Mouse (Mus musculus) liver, embryonic 14.5 days (tissue): ENCODE results near the gene Gadl1. TPM values are rescaled to one million over a fixed set of nuclear protein-coding genes. Genes with fewer than 3 reads are reported as not detected.
A peak's percentile ranks its signal among the peaks of the same experiment; 100 is the strongest.

Experiments used
- ATAC-seq: fragments of 200-750 bp; cut with Nextera tagmentation; 2 replicates; pipeline ENCODE4 v1.8.0; 2017; ENCODE audit warnings: moderate number of reproducible peaks, mild to moderate bottlenecking, moderate library complexity; ENCODE audit not compliant: insufficient read depth
- DNase-seq, 3 experiments: peaks; one replicate each; pipeline ENCODE4 v3.0.0-alpha.2; 2012 to 2013; ENCODE audit warnings: low read depth in 3 of 3, low spot score in 3 of 3
- H3K27ac ChIP-seq: fragments of 300-500 bp; sonication (generic); 2 replicates; pipeline ENCODE4 v1.5.1; 2014; ENCODE audit warnings: moderate library complexity, mild to moderate bottlenecking, control low read depth, inconsistent platforms
- H3K27me3 ChIP-seq: fragments of 300-500 bp; sonication (generic); 2 replicates; pipeline ENCODE4 v1.6.1; 2014; ENCODE audit warnings: mild to moderate bottlenecking, low read length, moderate library complexity; ENCODE audit not compliant: control insufficient read depth, insufficient read depth
- H3K36me3 ChIP-seq: fragments of 300-500 bp; sonication (generic); replicated peaks from 2 replicates; pipeline ENCODE4 v1.6.1; 2014; ENCODE audit warnings: low read depth; ENCODE audit not compliant: control insufficient read depth, insufficient read depth
- H3K4me1 ChIP-seq, 2 experiments: fragments of 200-500 bp in 1 of 2; fragments of 300-500 bp in 1 of 2; sonication (generic) in 1 of 2; replicated peaks; 2 replicates each; pipeline ENCODE4 v1.6.1; 2012 to 2014; ENCODE audit warnings: antibody characterized with exemption in 1 of 2, inconsistent platforms in 1 of 2, low read length in 1 of 2; ENCODE audit not compliant: control insufficient read depth in 2 of 2, insufficient read depth in 2 of 2
- H3K4me2 ChIP-seq: fragments of 300-500 bp; sonication (generic); 2 replicates; pipeline ENCODE4 v1.6.1; 2014; ENCODE audit warnings: low read depth, mild to moderate bottlenecking, control low read depth, moderate library complexity
- H3K4me3 ChIP-seq, 2 experiments: fragments of 200-500 bp in 1 of 2; fragments of 300-500 bp in 1 of 2; sonication (generic) in 1 of 2; 2 replicates each; pipeline ENCODE4 v1.5.1; 2012 to 2014; ENCODE audit warnings: low read depth in 2 of 2, low read length in 2 of 2, mild to moderate bottlenecking in 2 of 2, control low read depth in 1 of 2, inconsistent platforms in 1 of 2, moderate library complexity in 1 of 2; ENCODE audit not compliant: insufficient read depth in 1 of 2
- H3K9ac ChIP-seq: fragments of 300-500 bp; sonication (generic); replicated peaks from 2 replicates; pipeline ENCODE4 v1.6.1; 2014; ENCODE audit warnings: mild to moderate bottlenecking, control low read depth, moderate library complexity
- H3K9me3 ChIP-seq: fragments of 300-500 bp; sonication (generic); 2 replicates; pipeline ENCODE4 v1.6.1; 2016; ENCODE audit warnings: low read length, mixed read lengths; ENCODE audit not compliant: control insufficient read depth
- CTCF ChIP-seq: IDR thresholded peaks from 2 replicates; pipeline ENCODE4 v1.5.1; 2016; ENCODE audit warnings: antibody characterized with exemption, low read depth, control low read depth
- EP300 ChIP-seq: IDR thresholded peaks from 2 replicates; pipeline ENCODE4 v1.6.1; 2016; ENCODE audit warnings: antibody characterized with exemption, low read depth
- WGBS: fragments of 180-500 bp; shearing (Covaris S2); extraction: QIAGEN DNeasy Blood & Tissue Kit; methylation state at CpG from one replicate; pipeline ENCODE4 v1.1.7; 2014; ENCODE audit not compliant: insufficient replicate concordance; 5-methylcytosine and 5-hydroxymethylcytosine counted together
- polyA plus RNA-seq, 2 experiments: library from polyadenylated mRNA; depleted of rRNA in 1 of 2; stranded (reverse) in 1 of 2; unstranded in 1 of 2; fragments of >200 nt; fragmentation: Nextera tagmentation in 1 of 2; extraction: Ambion mirVana in 1 of 2; gene quantifications; 2 replicates each; pipeline versions ENCODE4 v1.2.1 to v1.2.3; 2012 to 2014

Gene Gadl1
- polyA plus RNA-seq, 2 experiments: 0.23 TPM; not detected in 1

DNA sequence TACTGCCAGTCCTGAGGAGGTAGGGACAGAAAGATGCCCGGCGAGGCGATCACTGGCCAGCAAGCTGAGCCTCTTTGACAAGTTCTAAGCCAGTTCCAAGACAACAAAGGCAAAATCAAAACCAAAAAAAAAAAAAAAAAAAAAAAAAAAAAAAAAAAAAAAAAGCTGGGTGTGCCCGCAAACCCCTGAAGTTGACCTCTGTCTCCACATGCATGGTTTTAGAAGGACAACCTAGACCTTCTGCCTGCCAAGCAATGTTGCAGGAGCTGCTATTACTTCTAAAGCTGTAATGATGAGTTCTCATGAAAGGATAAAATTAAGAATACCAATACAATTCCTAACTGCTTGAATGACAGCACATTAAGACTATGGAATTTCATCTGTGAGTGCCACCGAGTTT is 38.6 kb upstream of the Gadl1 start:
- 47% methylated on average over 5 of the region's 5 CpGs for WGBS
- H3K4me1 ChIP-seq: no peaks in the 10 kb centered on the region
- no peak for TF ChIP-seq EP300
- no peak for TF ChIP-seq CTCF

DNA sequence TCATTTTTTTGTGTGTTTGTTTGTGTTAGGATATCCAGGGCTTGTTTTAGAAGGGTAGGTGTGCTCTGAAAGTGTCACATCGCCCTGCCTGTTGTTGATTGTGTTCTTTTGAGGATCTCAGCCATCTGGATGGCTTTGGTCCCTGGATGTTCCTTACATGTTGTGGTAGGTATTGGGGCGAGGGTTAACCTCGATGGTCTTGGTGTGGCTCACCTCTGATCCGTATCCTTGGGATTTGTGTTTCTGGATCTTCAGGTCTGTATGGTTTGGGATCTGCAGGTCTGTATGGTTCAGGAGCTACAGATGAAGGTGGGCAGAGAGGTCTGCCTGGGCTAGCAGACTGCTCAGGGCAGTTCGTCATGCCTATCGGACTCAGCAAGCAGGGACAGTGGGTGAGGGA is 28.8 kb upstream of the Gadl1 start:
- Histone ChIP-seq H3K4me3 (no peak overlapping the region), H3K27ac (no peak overlapping the region), H3K9me3 (no peaks in the 10 kb centered on the region), H3K9ac (no peak overlapping the region), H3K27me3 (no peaks in the 10 kb centered on the region), H3K4me2 (no peak overlapping the region), H3K4me1 (no peaks in the 10 kb centered on the region), H3K36me3 (no peaks in the 10 kb centered on the region)
- DNase-seq (no peak), ATAC-seq (no peak)
- WGBS: 64% methylated on average over 6 of the region's 6 CpGs
- TF ChIP-seq CTCF (no peak), EP300 (no peak)

More for the DNA sequence above, 38.6 kb upstream of the Gadl1 start:
- H3K27me3 ChIP-seq: no peaks in the 10 kb centered on the region
- ATAC-seq: no peak
- no peak overlapping the region for H3K4me2 ChIP-seq
- no peaks in the 10 kb centered on the region for H3K9me3 ChIP-seq
- no peak overlapping the region for H3K4me3 ChIP-seq
- H3K9ac ChIP-seq: no peak overlapping the region
- no peak overlapping the region for H3K27ac ChIP-seq
- no peaks in the 10 kb centered on the region for H3K36me3 ChIP-seq
- DNase-seq: no peak

GRCm38 (mm10) chr9:115881137-115881536 is 28.1 kb upstream of the Gadl1 start:
- H3K4me2 ChIP-seq: no peak overlapping the region
- no peaks in the 10 kb centered on the region for H3K9me3 ChIP-seq
- TF ChIP-seq EP300 (no peak), CTCF (peak; percentile 57)
- no peak overlapping the region for H3K9ac ChIP-seq
- DNase-seq: no peak
- 61% methylated on average over 3 of the region's 3 CpGs for WGBS
- no peak for ATAC-seq
- no peaks in the 10 kb centered on the region for H3K27me3 ChIP-seq
- H3K36me3 ChIP-seq: no peaks in the 10 kb centered on the region
- H3K4me3 ChIP-seq: no peak overlapping the region
- H3K4me1 ChIP-seq: no peaks in the 10 kb centered on the region
- no peak overlapping the region for H3K27ac ChIP-seq

DNA sequence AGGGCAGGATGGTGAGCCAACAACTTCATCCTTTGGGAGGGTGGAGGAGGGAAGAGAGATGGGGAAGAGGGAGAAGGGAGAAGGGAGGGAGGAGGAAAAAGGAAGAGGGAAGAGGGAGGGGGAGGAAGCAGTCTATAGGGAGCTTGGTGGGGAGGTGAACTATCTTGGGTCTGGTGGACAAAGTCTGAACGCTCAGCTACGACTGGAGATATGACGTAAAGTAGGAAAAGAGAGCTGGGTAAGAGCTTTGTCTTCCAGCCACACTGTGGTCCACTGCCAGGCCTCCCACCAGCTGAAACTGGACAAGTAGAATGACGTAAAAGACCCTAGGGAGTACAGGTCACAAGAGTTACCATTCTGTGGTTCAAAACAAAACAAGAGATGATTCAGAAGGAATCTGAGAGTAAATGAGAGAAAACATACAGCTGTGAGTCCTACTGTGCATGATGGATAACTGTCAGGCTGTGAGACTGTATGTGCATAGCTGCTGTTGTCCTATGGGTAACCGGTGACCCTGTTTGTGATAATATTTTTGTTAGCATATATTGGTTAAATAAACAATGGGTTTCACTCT is 26.5 kb upstream of the Gadl1 start:
- no peak for ATAC-seq

GRCm38 (mm10) chr9:115883413-115883812 is 25.8 kb upstream of the Gadl1 start:
- no peak for DNase-seq
- TF ChIP-seq CTCF (no peak), EP300 (no peak)
- WGBS: 68% methylated on average over 5 of the region's 5 CpGs

More for the DNA sequence above, 26.5 kb upstream of the Gadl1 start:
- no peak for TF ChIP-seq EP300
- Histone ChIP-seq H3K36me3 (no peaks in the 10 kb centered on the region), H3K4me2 (no peak overlapping the region), H3K9me3 (no peaks in the 10 kb centered on the region), H3K9ac (no peak overlapping the region), H3K27ac (no peak overlapping the region), H3K4me3 (no peak overlapping the region), H3K27me3 (no peaks in the 10 kb centered on the region), H3K4me1 (no peaks in the 10 kb centered on the region)
- DNase-seq: no peak
- 52% methylated on average over 5 of the region's 5 CpGs for WGBS

DNA sequence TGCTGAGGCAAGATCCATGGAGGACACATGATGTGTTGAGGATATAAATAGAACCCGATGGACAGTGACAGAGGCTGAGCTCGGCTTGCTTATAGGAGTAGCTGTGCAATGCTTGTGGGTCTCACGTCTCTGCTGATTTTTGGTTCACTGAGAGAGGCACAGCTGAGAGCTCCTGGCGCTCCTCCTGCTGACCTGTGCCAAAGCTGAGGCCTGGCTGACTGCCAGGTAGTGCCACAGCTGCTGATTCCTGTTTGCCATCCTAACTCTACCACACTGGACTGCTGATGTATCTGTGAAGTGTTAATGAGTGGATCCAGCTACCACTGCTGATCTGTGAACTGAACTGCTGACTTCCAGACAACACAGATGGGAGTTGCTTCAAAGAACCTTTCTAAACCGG is 21.7 kb upstream of the Gadl1 start:
- no peak for DNase-seq
- WGBS: 55% methylated on average over 5 of the region's 5 CpGs

More at GRCm38 (mm10) chr9:115883413-115883812, 25.8 kb upstream of the Gadl1 start:
- Histone ChIP-seq H3K4me3 (no peak overlapping the region), H3K4me2 (no peak overlapping the region), H3K4me1 (no peaks in the 10 kb centered on the region), H3K27me3 (no peaks in the 10 kb centered on the region), H3K9ac (no peak overlapping the region), H3K36me3 (no peaks in the 10 kb centered on the region), H3K9me3 (no peaks in the 10 kb centered on the region), H3K27ac (no peak overlapping the region)
- no peak for ATAC-seq

More for the DNA sequence above, 21.7 kb upstream of the Gadl1 start:
- Histone ChIP-seq H3K27ac (no peak overlapping the region), H3K36me3 (no peaks in the 10 kb centered on the region), H3K4me1 (no peaks in the 10 kb centered on the region), H3K27me3 (no peaks in the 10 kb centered on the region), H3K9me3 (no peaks in the 10 kb centered on the region), H3K9ac (no peak overlapping the region), H3K4me2 (no peak overlapping the region), H3K4me3 (no peak overlapping the region)
- ATAC-seq: no peak
- TF ChIP-seq CTCF (no peak), EP300 (no peak)
